Mouse (Mus musculus): Measurements from ENCODE around the gene Mkrn2os.
A peak's percentile ranks its signal among the peaks of the same experiment; 100 is the strongest.
"Not testable (repeated sequence)": the region's sequence is repeated elsewhere in the genome, so short reads cannot be mapped to it uniquely, and the experiment has no call there.

The Mkrn2os gene

GRCm38 (mm10) chr6:115592458-115592857, at the start of gene Mkrn2os:
Mkrn2os (minus strand) TSS chr6:115592576.
- DNase-seq (ENCODE audit: low spot score in 2 of 2) = no peak

- not testable (repeated sequence) for DNase-seq (ENCODE audit: low spot score in 2 of 2)
Observed at GRCm38 (mm10) chr6:115638188-115638587, 45.8 kb upstream of the Mkrn2os start.

GRCm38 (mm10) chr6:115634015-115634414, 41.6 kb upstream of the Mkrn2os start:
- DNase-seq (ENCODE audit: low spot score in 2 of 2) = no peak

GRCm38 (mm10) chr6:115631056-115631795, 38.9 kb upstream of the Mkrn2os start:
- no peak for DNase-seq (ENCODE audit: low spot score in 2 of 2)

- no peak for DNase-seq (ENCODE audit: low spot score in 2 of 2)
Observed at GRCm38 (mm10) chr6:115626121-115626520, 33.7 kb upstream of the Mkrn2os start.

GRCm38 (mm10) chr6:115620942-115621341, 28.6 kb upstream of the Mkrn2os start:
- DNase-seq (ENCODE audit: low spot score in 2 of 2) = no peak

GRCm38 (mm10) chr6:115619818-115620217, 27.4 kb upstream of the Mkrn2os start:
- no peak for DNase-seq (ENCODE audit: low spot score in 2 of 2)

- DNase-seq (ENCODE audit: low spot score in 2 of 2) = no peak
Observed at GRCm38 (mm10) chr6:115615983-115616382, 23.6 kb upstream of the Mkrn2os start.

GRCm38 (mm10) chr6:115613793-115614192, 21.4 kb upstream of the Mkrn2os start:
- peak in 1 of 2 experiments; percentile 34 for DNase-seq (ENCODE audit: low spot score in 2 of 2)

GRCm38 (mm10) chr6:115610301-115610700, 17.9 kb upstream of the Mkrn2os start:
- DNase-seq (ENCODE audit: low spot score in 2 of 2) = no peak

GRCm38 (mm10) chr6:115609121-115609520, 16.7 kb upstream of the Mkrn2os start:
- DNase-seq (ENCODE audit: low spot score in 2 of 2) = no peak

- peak; percentile 52 to 55 for DNase-seq (ENCODE audit: low spot score in 2 of 2)
Observed at GRCm38 (mm10) chr6:115607429-115607828, 15.1 kb upstream of the Mkrn2os start.

GRCm38 (mm10) chr6:115606461-115606860, 14.1 kb upstream of the Mkrn2os start:
- DNase-seq (ENCODE audit: low spot score in 2 of 2) = no peak

- peak; percentile 70 to 84 for DNase-seq (ENCODE audit: low spot score in 2 of 2)
Observed at GRCm38 (mm10) chr6:115601715-115602523, 9.5 kb upstream of the Mkrn2os start, which contains the start of gene Mkrn2. Mkrn2 (plus strand) TSS chr6:115601902.

GRCm38 (mm10) chr6:115601322-115601714, 8.9 kb upstream of the Mkrn2os start:
- no peak for DNase-seq (ENCODE audit: low spot score in 2 of 2)

GRCm38 (mm10) chr6:115595667-115596066, 3.3 kb upstream of the Mkrn2os start:
- DNase-seq (ENCODE audit: low spot score in 2 of 2) = no peak

GRCm38 (mm10) chr6:115594463-115594862, 2.1 kb upstream of the Mkrn2os start:
- no peak for DNase-seq (ENCODE audit: low spot score in 2 of 2)

- DNase-seq (ENCODE audit: low spot score in 2 of 2) = no peak
Observed at GRCm38 (mm10) chr6:115593252-115593651, 876 bp upstream of the Mkrn2os start.

- no peak for DNase-seq (ENCODE audit: low spot score in 2 of 2)
Observed at GRCm38 (mm10) chr6:115591692-115592359, 550 bp downstream of the Mkrn2os start.

- no peak for DNase-seq (ENCODE audit: low spot score in 2 of 2)
Observed at GRCm38 (mm10) chr6:115586321-115586720, 6.1 kb downstream of the Mkrn2os start.

GRCm38 (mm10) chr6:115584176-115584575, 8.2 kb downstream of the Mkrn2os start:
- DNase-seq (ENCODE audit: low spot score in 2 of 2) = no peak

GRCm38 (mm10) chr6:115583430-115584125, 8.8 kb downstream of the Mkrn2os start:
- DNase-seq (ENCODE audit: low spot score in 2 of 2) = no peak
